Mouse (Mus musculus) megakaryocyte, embryonic 14.5 days (primary cell): ENCODE results near the gene Avil.

Experiments
- FLI1 ChIP-seq: IDR thresholded peaks from 2 replicates; pipeline ENCODE4 v1.6.1; 2012; ENCODE audit warnings: low read length, inconsistent platforms, mixed read lengths
- GATA1 ChIP-seq: IDR thresholded peaks from 3 replicates; pipeline ENCODE4 v1.6.1; 2012; ENCODE audit warnings: mixed read lengths, low read length, inconsistent platforms, borderline replicate concordance

DNA sequence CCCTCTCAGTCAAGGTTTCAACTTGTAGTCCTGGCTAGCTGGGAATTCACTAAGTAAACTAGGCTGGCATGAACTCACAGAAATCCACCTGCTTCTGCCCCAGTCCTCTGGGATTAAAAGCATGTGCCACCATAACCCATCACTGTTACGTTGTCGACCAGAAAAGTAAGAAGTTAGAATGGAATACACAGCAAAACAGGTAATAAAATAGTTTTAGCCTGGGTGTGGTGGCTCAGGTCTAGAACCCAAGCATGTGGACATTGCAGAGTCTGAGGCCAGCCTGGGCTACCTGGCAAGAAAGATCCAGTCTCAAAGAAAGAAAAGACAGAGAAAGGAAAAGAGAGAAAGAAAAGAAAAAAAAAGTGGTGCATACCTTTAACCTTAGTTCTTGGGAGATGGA, 61.0 kb downstream of the Avil start:
- TF ChIP-seq GATA1, result no peak
- TF ChIP-seq FLI1, result no peak
